Mouse (Mus musculus) hindbrain, embryonic 13.5 days (tissue): Measurements from ENCODE around the gene Chd1. TPM values are rescaled to one million over a fixed set of nuclear protein-coding genes. Genes with fewer than 3 reads are reported as not detected.

Experiments
- ATAC-seq: fragments of 200-750 bp; cut with Nextera tagmentation; 2 replicates; pipeline ENCODE4 v1.8.0; 2017; ENCODE audit warnings: moderate TSS enrichment; ENCODE audit not compliant: low FRiP score
- H3K27ac ChIP-seq: fragments of 300-500 bp; sonication (generic); 2 replicates; pipeline ENCODE4 v1.5.1; 2015; ENCODE audit warnings: inconsistent platforms, mild to moderate bottlenecking, moderate library complexity
- H3K27me3 ChIP-seq: fragments of 300-500 bp; sonication (generic); 2 replicates; pipeline ENCODE4 v1.6.1; 2015; ENCODE audit warnings: mild to moderate bottlenecking, inconsistent platforms
- H3K36me3 ChIP-seq: fragments of 300-500 bp; sonication (generic); 2 replicates; pipeline ENCODE4 v1.6.1; 2015; ENCODE audit warnings: mild to moderate bottlenecking, inconsistent platforms
- H3K4me1 ChIP-seq: fragments of 300-500 bp; sonication (generic); replicated peaks from 2 replicates; pipeline ENCODE4 v1.6.1; 2015; ENCODE audit warnings: inconsistent platforms
- H3K4me2 ChIP-seq: fragments of 300-500 bp; sonication (generic); 2 replicates; pipeline ENCODE4 v1.6.1; 2015; ENCODE audit warnings: inconsistent platforms, mild to moderate bottlenecking, moderate library complexity
- H3K4me3 ChIP-seq: fragments of 300-500 bp; sonication (generic); 2 replicates; pipeline ENCODE4 v1.5.1; 2015; ENCODE audit warnings: mild to moderate bottlenecking, inconsistent platforms
- H3K9ac ChIP-seq: fragments of 300-500 bp; sonication (generic); 2 replicates; pipeline ENCODE4 v1.6.1; 2015; ENCODE audit warnings: mild to moderate bottlenecking, inconsistent platforms
- H3K9me3 ChIP-seq: fragments of 300-500 bp; sonication (generic); 2 replicates; pipeline ENCODE4 v1.6.1; 2016; ENCODE audit warnings: inconsistent platforms
- WGBS: fragments of 180-500 bp; shearing (Covaris S2); methylation state at CpG from one replicate; pipeline ENCODE4 v1.1.7; 2015; 5-methylcytosine and 5-hydroxymethylcytosine counted together
- polyA plus RNA-seq: library from polyadenylated mRNA; unstranded; fragments of >200 nt; fragmentation: Nextera tagmentation; extraction: Ambion mirVana; gene quantifications from 2 replicates; pipeline ENCODE4 v1.2.1, GENCODE M21; 2015

Chd1 gene
- polyA plus RNA-seq, 1 experiment from 2014 or later, result 20.9 TPM

DNA sequence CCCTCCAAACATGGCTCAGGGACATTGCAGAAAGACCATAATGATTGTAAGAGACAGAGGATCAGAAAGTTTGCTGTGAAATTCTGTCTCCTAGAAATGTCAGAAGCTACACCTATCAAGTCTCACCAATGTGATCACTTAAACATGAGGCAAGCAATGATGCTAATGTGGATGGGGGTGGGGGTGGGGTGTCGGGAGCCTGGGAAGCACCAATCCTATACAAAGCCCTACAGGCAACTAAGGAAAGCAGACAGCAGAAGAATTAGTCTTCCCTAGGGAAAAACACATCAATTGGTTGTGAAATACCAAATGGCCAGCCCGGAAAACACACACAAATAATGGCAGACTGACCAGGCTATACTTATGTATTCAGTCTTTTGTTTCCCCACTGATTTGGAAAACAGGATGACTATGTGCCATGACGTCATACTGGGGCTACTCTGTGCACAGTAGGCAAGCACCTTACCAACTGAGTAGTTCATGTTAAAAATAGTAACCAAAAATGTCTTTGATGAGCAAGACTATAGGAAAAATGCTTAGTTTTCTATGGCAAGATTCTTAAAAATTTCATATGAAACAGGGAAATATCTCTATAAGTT, 94.5 kb downstream of the Chd1 start:
- no peak for ATAC-seq
- no peaks in the 10 kb centered on the region; the same call in 1 of the 2 replicates for H3K36me3 ChIP-seq
- whole genome bisulfite sequencing, result 41% methylated on average over 3 of the region's 3 CpGs
- no peaks in the 10 kb centered on the region for H3K4me1 ChIP-seq
- H3K4me3 ChIP-seq, result no peak overlapping the region
- 0 out of 2 replicates have a peak, but pooled peaks cover 3% of the 10 kb centered on the region for H3K9me3 ChIP-seq
- H3K27me3 ChIP-seq, result no peaks in the 10 kb centered on the region
- H3K9ac ChIP-seq, result no peak overlapping the region
- no peak overlapping the region for H3K27ac ChIP-seq
- H3K4me2 ChIP-seq, result no peak overlapping the region

DNA sequence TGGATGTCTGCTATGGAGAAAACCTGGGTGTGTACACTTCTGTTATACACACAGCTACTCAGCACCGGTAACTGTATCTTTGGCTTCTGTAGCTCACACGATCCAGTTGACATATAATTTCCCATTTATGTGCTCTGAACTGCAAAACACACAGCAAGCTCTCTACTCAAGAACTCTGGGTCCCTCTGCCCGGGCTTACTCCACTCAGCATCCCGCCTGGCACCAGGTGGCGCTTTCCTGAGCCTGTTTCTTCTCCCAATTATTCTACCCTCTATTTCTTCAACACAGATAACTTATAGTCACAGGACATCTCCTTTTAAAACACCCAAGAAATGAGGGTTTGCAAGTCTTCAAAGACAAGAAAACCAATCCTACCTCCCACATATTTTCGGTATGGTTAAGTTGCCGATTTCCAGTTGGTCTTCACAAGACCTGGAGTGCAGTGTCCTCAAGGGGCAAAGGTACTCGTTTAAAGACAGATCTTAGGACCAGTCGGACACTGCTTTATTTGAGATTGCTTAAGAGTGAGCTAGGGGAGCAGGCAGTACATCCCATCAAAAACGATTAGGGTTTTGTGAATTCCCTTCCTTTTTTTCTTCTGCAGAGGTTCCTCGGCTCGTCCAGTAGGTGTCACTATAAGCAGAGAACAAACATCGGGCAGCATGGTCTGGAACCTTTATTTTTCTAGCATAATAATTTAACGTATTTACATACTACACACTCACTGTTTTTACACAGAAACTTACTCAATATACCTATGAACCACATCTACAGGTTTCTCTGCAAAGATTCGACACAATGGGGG, 99.4 kb downstream of the Chd1 start:
- Histone ChIP-seq H3K4me2 (no peak overlapping the region), H3K9me3 (no peaks in the 10 kb centered on the region), H3K27me3 (no peaks in the 10 kb centered on the region), H3K9ac (no peak overlapping the region), H3K4me3 (no peak overlapping the region), H3K4me1 (peaks cover 28% of the 10 kb centered on the region), H3K36me3 (peaks cover 22% of the 10 kb centered on the region), H3K27ac (no peak overlapping the region)
- peak; percentile 37; the same call in 1 of the 2 replicates for ATAC-seq
- WGBS, result 54% methylated on average over 15 of the region's 15 CpGs

DNA sequence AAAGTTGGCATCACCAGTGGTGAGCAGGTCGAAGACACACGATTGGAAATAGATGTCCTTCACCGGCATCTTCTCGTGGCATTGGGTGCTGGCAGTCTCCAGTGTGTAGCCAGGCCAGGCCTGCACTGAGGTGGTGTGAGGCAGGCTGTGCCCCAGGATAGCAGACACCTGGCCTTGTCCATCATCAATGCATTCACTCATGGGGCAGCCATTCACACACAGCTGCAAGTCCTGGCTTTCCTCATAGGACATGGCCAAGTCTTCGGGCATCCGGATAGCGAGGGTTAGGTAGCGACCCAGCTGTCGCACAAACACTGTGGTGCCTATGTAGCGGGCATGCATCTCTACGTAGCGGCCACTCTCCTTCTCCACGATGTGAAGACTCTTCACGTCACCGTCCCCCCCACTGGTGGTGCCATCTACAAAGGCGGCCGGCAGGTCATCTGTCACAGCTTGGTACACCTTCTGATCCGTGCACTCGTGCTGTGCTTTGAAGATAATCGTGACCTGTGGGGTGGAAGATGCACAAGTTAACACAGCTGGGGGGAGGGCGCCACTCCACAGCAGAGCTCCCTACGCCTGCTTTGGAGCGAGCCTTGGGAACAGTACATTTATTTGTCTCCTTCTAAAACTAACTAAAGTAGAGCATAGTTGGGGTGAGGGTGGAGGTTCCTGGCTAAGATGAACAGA, 102.7 kb downstream of the Chd1 start:
- Histone ChIP-seq H3K36me3 (peaks cover 27% of the 10 kb centered on the region), H3K9ac (no peak overlapping the region), H3K4me1 (peaks cover 59% of the 10 kb centered on the region), H3K4me3 (no peak overlapping the region), H3K9me3 (no peaks in the 10 kb centered on the region), H3K27me3 (no peaks in the 10 kb centered on the region), H3K27ac (no peak overlapping the region), H3K4me2 (no peak overlapping the region)
- no peak for ATAC-seq
- WGBS, result 85% methylated on average over 23 of the region's 23 CpGs

DNA sequence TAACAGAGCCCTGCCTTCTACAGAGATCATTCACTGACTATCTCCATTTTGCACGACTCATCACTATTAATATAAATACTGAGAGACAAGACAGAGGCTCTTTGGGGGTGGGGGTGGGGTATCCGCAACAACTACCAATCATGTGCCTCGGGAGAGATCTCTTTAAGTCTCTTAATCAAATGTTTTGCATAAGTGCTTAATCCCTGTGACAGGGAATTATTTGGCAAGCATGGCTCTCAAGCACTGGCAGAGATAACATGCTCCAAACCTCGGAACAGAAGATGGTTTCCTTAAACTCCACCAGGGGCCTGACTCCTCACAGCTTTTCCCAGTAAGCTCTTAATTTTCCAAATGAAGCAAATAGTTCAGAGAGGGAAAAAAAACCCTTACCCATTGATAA, 103.2 kb downstream of the Chd1 start:
- Histone ChIP-seq H3K4me2 (no peak overlapping the region), H3K36me3 (peaks cover 32% of the 10 kb centered on the region), H3K4me3 (no peak overlapping the region), H3K27me3 (no peaks in the 10 kb centered on the region), H3K9ac (no peak overlapping the region), H3K4me1 (peaks cover 63% of the 10 kb centered on the region), H3K9me3 (no peaks in the 10 kb centered on the region), H3K27ac (no peak overlapping the region)
- WGBS, result 58% methylated on average over 4 of the region's 4 CpGs
- ATAC-seq, result no peak

DNA sequence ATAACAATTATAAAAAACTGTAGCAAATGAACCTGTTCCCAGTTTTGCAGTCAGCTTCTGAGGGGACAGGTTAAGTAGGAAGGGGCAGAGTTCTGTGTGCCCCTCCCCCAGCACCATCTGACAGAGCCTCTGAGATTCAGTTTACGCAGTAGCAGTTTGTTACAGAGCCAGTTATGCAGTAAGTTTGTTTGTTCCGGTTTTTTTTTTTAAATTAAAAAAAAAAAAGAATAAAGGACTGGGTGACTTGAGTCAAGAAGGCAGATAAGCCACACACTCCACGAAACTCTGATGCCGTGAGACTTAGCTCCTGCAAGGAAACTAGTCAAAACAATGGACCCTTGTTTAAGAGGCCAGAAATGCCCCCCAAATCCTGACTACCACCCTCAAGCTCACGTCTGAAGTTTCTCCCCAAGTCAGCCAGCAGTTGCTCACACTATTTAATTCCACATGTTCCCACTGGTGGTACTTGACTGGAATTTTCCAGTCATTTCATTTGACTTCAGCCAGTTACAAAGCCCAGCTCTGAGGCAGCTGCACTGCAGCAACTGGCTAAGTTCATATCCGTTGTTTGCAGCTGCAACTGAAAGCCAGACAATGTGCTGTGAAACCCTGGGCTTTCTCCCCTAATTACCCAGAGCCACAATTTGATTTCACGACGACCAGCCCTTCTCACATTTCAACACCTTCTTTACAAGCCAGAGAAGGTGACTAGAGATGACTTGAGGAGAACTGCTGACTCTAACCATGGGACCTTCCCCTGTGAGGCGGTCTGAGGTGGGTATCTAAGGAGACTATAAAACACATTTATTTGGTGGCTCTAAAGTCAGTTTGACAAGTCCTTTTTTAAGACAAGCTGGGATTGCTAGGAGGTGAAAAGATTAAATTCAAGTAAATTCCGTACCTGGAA, 104.0 kb downstream of the Chd1 start:
- Histone ChIP-seq H3K9me3 (no peaks in the 10 kb centered on the region), H3K4me1 (peaks cover 69% of the 10 kb centered on the region), H3K4me3 (no peak overlapping the region), H3K4me2 (0 out of 2 replicates have a peak overlapping the region, but pooled peaks have one; percentile 6), H3K9ac (no peak overlapping the region), H3K36me3 (peaks cover 32% of the 10 kb centered on the region), H3K27ac (peak overlapping the region; percentile 19), H3K27me3 (no peaks in the 10 kb centered on the region)
- ATAC-seq, result no peak
- WGBS, result 30% methylated on average over 10 of the region's 10 CpGs

DNA sequence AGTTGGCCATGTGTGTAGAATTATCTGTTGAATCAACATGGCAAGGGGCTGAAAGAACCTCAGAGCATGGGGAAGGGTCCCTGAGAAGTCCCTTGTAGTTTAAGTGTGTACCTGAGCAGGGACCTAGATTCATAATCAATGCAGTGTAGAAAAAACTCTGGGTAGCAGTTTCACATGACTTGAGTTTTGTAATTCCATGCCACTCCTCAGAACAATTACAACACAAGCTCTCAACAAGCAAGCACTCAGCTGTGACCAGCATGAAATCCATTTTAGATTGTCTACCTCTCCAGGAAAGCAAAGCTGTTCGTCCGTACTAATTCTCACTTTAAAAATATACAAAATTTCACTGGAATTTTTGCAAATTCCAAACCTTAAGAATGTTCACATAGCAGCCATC, 105.2 kb downstream of the Chd1 start:
- Histone ChIP-seq H3K27ac (no peak overlapping the region), H3K9me3 (no peaks in the 10 kb centered on the region), H3K4me3 (no peak overlapping the region), H3K9ac (no peak overlapping the region), H3K4me1 (peaks cover 81% of the 10 kb centered on the region), H3K27me3 (no peaks in the 10 kb centered on the region), H3K36me3 (peaks cover 32% of the 10 kb centered on the region), H3K4me2 (no peak overlapping the region)
- 43% methylated on average over 2 of the region's 2 CpGs for WGBS
- ATAC-seq, result no peak

DNA sequence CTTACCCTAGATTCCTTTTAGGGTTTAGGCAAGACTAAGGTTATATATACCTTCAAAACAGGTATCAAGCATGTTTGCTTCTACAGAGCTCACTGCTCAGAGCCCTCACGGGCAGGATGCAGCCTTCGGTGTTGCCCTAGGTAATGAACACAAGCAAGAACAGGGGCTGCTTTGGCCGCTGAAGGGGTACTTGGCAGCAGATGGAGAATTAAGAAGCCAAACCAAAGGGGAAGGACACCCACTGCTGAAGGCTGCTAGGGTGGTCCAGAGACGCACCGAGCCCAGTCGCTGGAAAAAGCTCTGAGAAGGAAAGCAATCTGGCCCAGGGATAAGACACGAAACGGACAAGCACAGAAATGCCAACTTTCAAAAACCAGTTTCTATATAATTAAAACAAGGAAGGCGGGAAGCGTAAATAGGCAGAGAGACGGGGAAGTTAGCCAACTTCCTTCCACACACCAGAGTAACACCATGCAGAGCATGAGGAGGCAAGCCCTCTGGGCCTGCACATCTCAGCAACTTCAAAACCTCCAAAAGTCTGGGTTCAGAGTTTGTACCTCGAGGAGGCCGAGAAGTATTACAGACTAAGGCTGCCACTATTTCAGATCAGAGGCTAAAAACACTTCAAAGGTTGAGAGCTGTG, 107.5 kb downstream of the Chd1 start:
- H3K4me1 ChIP-seq, result peaks cover 88% of the 10 kb centered on the region
- H3K9ac ChIP-seq, result no peak overlapping the region
- peak overlapping the region; percentile 40; the same call in 1 of the 2 replicates for H3K27ac ChIP-seq
- peaks cover 23% of the 10 kb centered on the region for H3K36me3 ChIP-seq
- H3K27me3 ChIP-seq, result no peaks in the 10 kb centered on the region
- peak overlapping the region; percentile 2; the same call in 1 of the 2 replicates for H3K4me2 ChIP-seq
- no peak overlapping the region for H3K4me3 ChIP-seq
- ATAC-seq, result no peak
- 75% methylated on average over 13 of the region's 13 CpGs for WGBS
- H3K9me3 ChIP-seq, result no peaks in the 10 kb centered on the region

DNA sequence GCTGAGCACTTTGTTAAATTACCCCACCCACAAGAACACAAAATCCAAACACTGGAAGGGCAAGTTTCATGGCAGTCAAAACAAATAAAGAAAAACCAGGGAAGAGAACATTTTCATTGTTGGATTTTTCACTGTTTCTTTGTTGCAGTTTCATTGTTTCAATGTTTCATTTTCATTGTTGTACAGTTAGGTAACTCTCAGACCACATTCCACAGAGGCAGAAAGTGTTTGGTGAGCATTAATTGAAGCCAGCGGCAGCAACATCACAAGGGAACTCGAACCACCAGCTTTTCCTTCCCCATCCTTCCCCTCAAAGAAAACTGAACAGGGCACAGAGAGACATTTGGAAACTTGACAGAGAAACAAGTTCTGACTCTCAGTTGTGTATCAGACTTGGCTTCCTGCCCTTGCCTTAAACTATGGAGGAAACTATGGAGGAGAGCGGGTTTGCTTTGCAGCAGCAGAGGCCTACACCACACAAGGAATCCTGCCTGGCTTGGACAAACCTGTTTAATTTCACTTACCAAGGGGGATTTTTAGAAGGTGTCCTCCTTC, 109.0 kb downstream of the Chd1 start:
- H3K4me2 ChIP-seq, result peak overlapping the region; percentile 26; the same call in 1 of the 2 replicates
- WGBS, result 68% methylated on average over 3 of the region's 3 CpGs
- H3K27me3 ChIP-seq, result no peaks in the 10 kb centered on the region
- H3K36me3 ChIP-seq, result peaks cover 27% of the 10 kb centered on the region
- H3K27ac ChIP-seq, result peak overlapping the region; percentile 49
- H3K4me1 ChIP-seq, result peaks cover 85% of the 10 kb centered on the region
- no peaks in the 10 kb centered on the region for H3K9me3 ChIP-seq
- H3K4me3 ChIP-seq, result no peak overlapping the region
- ATAC-seq, result no peak
- peak overlapping the region; percentile 30; the same call in 1 of the 2 replicates for H3K9ac ChIP-seq

DNA sequence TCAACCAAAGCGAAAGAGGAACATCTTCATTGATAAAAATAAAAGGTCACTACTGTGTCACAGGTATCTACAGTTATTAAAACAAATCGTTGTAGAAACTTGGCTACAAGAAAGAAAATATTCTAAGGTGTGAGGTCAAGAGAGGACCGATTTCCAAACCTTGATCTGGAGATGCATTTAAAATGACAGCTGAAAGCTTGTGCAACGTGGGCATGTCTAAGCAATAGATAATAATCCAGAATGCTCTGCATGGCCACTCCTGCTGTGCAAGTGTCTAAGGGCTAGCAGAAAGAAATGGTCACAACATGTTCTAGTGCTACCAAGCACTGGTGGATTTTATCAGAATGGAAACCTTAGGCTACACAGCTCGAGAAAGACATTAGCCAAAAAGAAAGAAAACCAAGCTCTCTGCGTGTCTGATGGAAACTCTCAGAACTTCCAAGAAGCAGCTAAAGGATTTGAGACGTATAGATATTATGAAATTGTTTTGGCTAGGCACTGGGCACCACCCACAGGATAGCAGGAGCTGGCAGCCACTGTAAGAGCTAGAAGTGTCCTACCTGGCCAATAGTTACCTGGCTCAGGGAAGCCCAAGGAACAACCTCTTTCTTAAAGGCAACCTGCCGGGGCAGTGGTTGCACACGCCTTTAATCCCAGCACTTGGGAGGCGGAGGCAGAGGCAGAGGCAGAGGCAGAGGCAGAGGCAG, 110.7 kb downstream of the Chd1 start:
- no peak for ATAC-seq
- Histone ChIP-seq H3K27ac (no peak overlapping the region), H3K9ac (no peak overlapping the region), H3K4me1 (peaks cover 83% of the 10 kb centered on the region), H3K4me2 (peak overlapping the region; percentile 26; the same call in 1 of the 2 replicates), H3K4me3 (no peak overlapping the region), H3K9me3 (no peaks in the 10 kb centered on the region), H3K27me3 (no peaks in the 10 kb centered on the region), H3K36me3 (peaks cover 38% of the 10 kb centered on the region)
- WGBS, result 84% methylated on average over 10 of the region's 10 CpGs

DNA sequence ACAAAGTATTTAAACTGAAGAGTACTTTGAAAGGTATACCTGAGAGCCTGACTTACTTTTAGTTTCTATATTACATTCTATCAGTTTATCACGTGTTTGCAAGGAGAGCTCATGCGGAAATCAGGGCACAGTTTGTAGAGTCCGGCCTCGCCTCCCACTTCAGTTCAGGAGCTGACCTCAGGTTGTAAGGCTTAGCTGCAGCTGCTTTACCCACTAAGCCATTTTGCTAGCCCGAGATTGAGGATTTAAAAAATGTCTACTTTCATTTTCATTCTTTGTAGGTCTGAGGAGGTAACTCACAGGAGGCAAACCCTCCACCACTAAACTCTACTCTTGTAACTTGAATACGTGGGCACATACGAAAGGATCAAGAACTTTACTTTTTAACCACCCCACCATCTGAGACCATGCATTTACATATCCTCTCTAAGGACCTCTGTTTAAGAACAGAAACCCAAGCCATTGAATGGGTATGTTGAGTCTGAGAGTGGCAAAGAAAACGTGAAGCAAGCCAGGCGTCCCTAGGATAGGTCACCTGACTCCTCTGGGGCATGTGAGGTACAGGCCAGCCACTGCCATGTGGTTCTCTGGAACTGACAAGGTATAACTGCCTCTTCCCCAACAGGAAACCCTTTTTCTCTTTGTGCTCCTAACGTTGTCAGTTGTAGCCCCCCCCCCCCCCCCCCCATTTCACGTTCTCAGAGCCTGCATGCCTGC, 111.8 kb downstream of the Chd1 start:
- H3K4me2 ChIP-seq, result no peak overlapping the region

More for the DNA sequence above, 111.8 kb downstream of the Chd1 start:
- Histone ChIP-seq H3K4me3 (no peak overlapping the region), H3K4me1 (peaks cover 82% of the 10 kb centered on the region), H3K27me3 (no peaks in the 10 kb centered on the region), H3K9me3 (no peaks in the 10 kb centered on the region), H3K36me3 (peaks cover 44% of the 10 kb centered on the region), H3K27ac (no peak overlapping the region), H3K9ac (no peak overlapping the region)
- WGBS, result 79% methylated on average over 11 of the region's 11 CpGs
- ATAC-seq, result no peak
